Mouse (Mus musculus) brain, embryonic 14.5 days (tissue): Measurements from ENCODE around the gene Rpusd4.

ENCODE experiments used
- CTCF ChIP-seq: fragments of 200-500 bp; IDR thresholded peaks from 2 replicates; pipeline ENCODE4 v1.5.1; 2012; ENCODE audit warnings: inconsistent platforms, mild to moderate bottlenecking, moderate library complexity, borderline replicate concordance; ENCODE audit not compliant: insufficient read depth, insufficient read length; ENCODE audit errors: extremely low read depth
- POLR2A ChIP-seq: fragments of 200-500 bp; IDR thresholded peaks from 2 replicates; pipeline ENCODE4 v1.6.1; 2012; ENCODE audit warnings: mild to moderate bottlenecking, inconsistent platforms, borderline replicate concordance; ENCODE audit not compliant: poor library complexity, insufficient read depth, insufficient read length, severe bottlenecking; ENCODE audit errors: extremely low read depth

DNA sequence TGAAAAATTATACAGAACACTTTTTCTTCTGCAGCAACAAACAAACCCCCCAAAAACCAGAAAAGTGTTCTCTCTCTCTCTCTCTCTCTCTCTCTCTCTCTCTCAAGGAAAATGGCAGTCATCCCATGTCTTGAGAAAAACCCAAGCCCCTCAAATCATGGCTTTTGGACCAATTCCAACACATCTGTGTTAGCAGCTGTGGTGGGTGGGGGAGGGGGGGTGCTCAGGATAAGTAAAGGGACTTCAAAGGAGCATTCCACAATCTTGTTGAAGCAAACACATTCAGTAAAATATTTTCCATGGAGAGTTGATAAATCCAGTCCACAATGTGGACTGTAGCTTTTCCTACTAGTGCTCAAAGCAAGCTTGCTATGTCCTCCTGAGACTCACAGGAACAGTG is 18.2 kb upstream of the Rpusd4 start:
- TF ChIP-seq POLR2A (no peak), CTCF (no peak)
